9 mouse cellular contexts compared by ENCODE assay signal in genomic region chr1:34462766-34463165, GRCm38 (mm10). TPM values are rescaled to one million over a fixed set of nuclear protein-coding genes. Genes with fewer than 3 reads are reported as not detected.
A peak's percentile ranks its signal among the peaks of the same experiment; 100 is the strongest.
DNase-seq lines count a peak whose midpoint lies in the region; ATAC-seq lines count a peak whose summit lies in the region.
"Had no signal": no experiment of that assay in that cellular context is flagged by ENCODE, and none has a peak within 500 bp of the region (broad histone marks: within the 10 kb centered on the region; RNA-seq: fewer than 3 reads in every experiment).

No protein-coding gene starts in this region.

- H3K36me3 ChIP-seq in liver, embryonic 16.5 days (ENCODE audit: control insufficient read depth, insufficient read depth): no peaks in the 10 kb centered on the region

- no peak overlapping the region for H3K27ac ChIP-seq in liver, embryonic 16.5 days (ENCODE audit: low read length)

- no peak overlapping the region for H3K9ac ChIP-seq in liver, embryonic 16.5 days (ENCODE audit: low read depth, low read length)

- peaks cover 11% of the 10 kb centered on the region for H3K4me1 ChIP-seq in liver, embryonic 16.5 days (ENCODE audit: control insufficient read depth, low read depth, low read length)

- H3K4me3 ChIP-seq in liver, embryonic 16.5 days (ENCODE audit: low read depth, low read length): no peak overlapping the region

- peak; percentile 31 to 47; a peak in 2 of 4 replicates for ATAC-seq in hematopoietic stem cell, adult 5-6 weeks (replicated peaks in 1 of 2; ENCODE audit: insufficient read depth in 1 of 2, low FRiP score in 2 of 2, low TSS enrichment in 1 of 2, low read depth in 1 of 2, poor library complexity in 2 of 2, severe bottlenecking in 2 of 2)
- ATAC-seq in liver, embryonic 16.5 days (ENCODE audit: low read depth): peak; percentile 42; the same call in 1 of the 2 replicates

- peaks cover 11% of the 10 kb centered on the region for H3K27me3 ChIP-seq in liver, embryonic 16.5 days (ENCODE audit: control insufficient read depth, insufficient read depth, low read depth, low read length)

- WGBS in liver, embryonic 16.5 days (ENCODE audit: insufficient replicate concordance): 16% methylated on average over 7 of the region's 7 CpGs

- no peak overlapping the region for H3K4me2 ChIP-seq in liver, embryonic 16.5 days (ENCODE audit: low read depth, low read length)

- no peaks in the 10 kb centered on the region for H3K9me3 ChIP-seq in liver, embryonic 16.5 days (replicated peaks; ENCODE audit: control insufficient read depth, low read length)

- DNase-seq in ovary, postnatal 14 days (ENCODE audit: low spot score): peak; percentile 24
- no peak for DNase-seq in ovary, postnatal 10 days (ENCODE audit: low spot score)
- peak; percentile 59 to 83 for DNase-seq in adrenal gland, adult (ENCODE audit: inconsistent age in 2 of 2, low spot score in 1 of 2)
- DNase-seq in embryo, embryonic 10.5 days (ENCODE audit: low spot score): peak; percentile 76
- peak; percentile 87 for DNase-seq in retina, postnatal 1 day
- peak; percentile 27 for DNase-seq in yolk sac, embryonic 10.5 days (ENCODE audit: low spot score)

RNA-seq across cellular contexts. Expression of gene Ptpn18, which starts 3.2 kb away (rescaled TPM):
- total RNA-seq in hematopoietic stem cell, adult 5-6 weeks (2017): 186 and 621 TPM in 2 replicates
- polyA plus RNA-seq in liver, embryonic 16.5 days (2015; fragmentation: Nextera tagmentation; extraction: Ambion mirVana): 16.7 and 19.2 TPM in 2 replicates

RNA-seq across cellular contexts. Expression of gene Imp4, which starts 23.1 kb away (rescaled TPM):
- 23.6 and 36.7 TPM in 2 replicates for total RNA-seq in hematopoietic stem cell, adult 5-6 weeks (2017)
- 44.6 and 46.8 TPM in 2 replicates for polyA plus RNA-seq in liver, embryonic 16.5 days (2015; fragmentation: Nextera tagmentation; extraction: Ambion mirVana)

RNA-seq across cellular contexts. Expression of gene Ccdc115, which starts 23.3 kb away (rescaled TPM):
- total RNA-seq in hematopoietic stem cell, adult 5-6 weeks (2017): 49.9 and 52.8 TPM in 2 replicates
- 20.8 and 23.0 TPM in 2 replicates for polyA plus RNA-seq in liver, embryonic 16.5 days (2015; fragmentation: Nextera tagmentation; extraction: Ambion mirVana)

RNA-seq across cellular contexts. Expression of gene Prss39, which starts 35.4 kb away (rescaled TPM):
- 0.40 TPM in 1 of 2 replicates, not detected in the other for total RNA-seq in hematopoietic stem cell, adult 5-6 weeks (2017)
- polyA plus RNA-seq in liver, embryonic 16.5 days (2015; fragmentation: Nextera tagmentation; extraction: Ambion mirVana): not detected in 2 replicates
- polyA plus RNA-seq: stomach, embryonic 16.5 days had no signal
